Mouse (Mus musculus): ENCODE measurements at regions not wholly inside any gene's neighbourhood (a gene's known extent, or its start where the extent isn't known, plus 50 kb on each side); places are given as distances from the start of the nearest gene placed in this dataset.

GRCm38 (mm10) chr8:11145251-11145650 is 137.0 kb upstream of the Irs2 start:
- H3K36me3 ChIP-seq (ENCODE audit: control insufficient read depth, insufficient read depth, low read length): no peaks in the 10 kb centered on the region

GRCm38 (mm10) chr8:11140566-11140965 is 132.3 kb upstream of the Irs2 start:
- no peaks in the 10 kb centered on the region for H3K36me3 ChIP-seq (ENCODE audit: control insufficient read depth, insufficient read depth, low read length)
- H3K4me1 ChIP-seq (replicated peaks; ENCODE audit: control insufficient read depth, insufficient read depth, low read length): no peaks in the 10 kb centered on the region
- no peak overlapping the region for H3K4me3 ChIP-seq (ENCODE audit: low read depth, low read length)
- ATAC-seq (replicated peaks; ENCODE audit: low FRiP score): no peak
- no peak overlapping the region for H3K27ac ChIP-seq (ENCODE audit: low read depth, low read length)
- H3K27me3 ChIP-seq (replicated peaks; ENCODE audit: control insufficient read depth, insufficient read depth, low read length): no peaks in the 10 kb centered on the region; the same call in 1 of the 2 replicates
- no peak overlapping the region for H3K4me2 ChIP-seq
- DNase-seq (ENCODE audit: low spot score): no peak
- WGBS: 76% methylated on average over 1 of the region's 1 CpGs
- H3K9ac ChIP-seq (ENCODE audit: low read depth, low read length): no peak overlapping the region
- H3K9me3 ChIP-seq (ENCODE audit: control insufficient read depth, low read length): no peaks in the 10 kb centered on the region

More at GRCm38 (mm10) chr8:11145251-11145650, 137.0 kb upstream of the Irs2 start:
- no peak overlapping the region for H3K4me3 ChIP-seq (ENCODE audit: low read depth, low read length)
- H3K4me1 ChIP-seq (replicated peaks; ENCODE audit: control insufficient read depth, insufficient read depth, low read length): no peaks in the 10 kb centered on the region
- H3K4me2 ChIP-seq: no peak overlapping the region
- no peak for DNase-seq (ENCODE audit: low spot score)
- no peaks in the 10 kb centered on the region for H3K9me3 ChIP-seq (ENCODE audit: control insufficient read depth, low read length)
- 73% methylated on average over 3 of the region's 3 CpGs for WGBS
- H3K27ac ChIP-seq (ENCODE audit: low read depth, low read length): no peak overlapping the region
- no peak overlapping the region for H3K9ac ChIP-seq (ENCODE audit: low read depth, low read length)
- no peaks in the 10 kb centered on the region; the same call in 1 of the 2 replicates for H3K27me3 ChIP-seq (replicated peaks; ENCODE audit: control insufficient read depth, insufficient read depth, low read length)
- ATAC-seq (replicated peaks; ENCODE audit: low FRiP score): no peak

DNA sequence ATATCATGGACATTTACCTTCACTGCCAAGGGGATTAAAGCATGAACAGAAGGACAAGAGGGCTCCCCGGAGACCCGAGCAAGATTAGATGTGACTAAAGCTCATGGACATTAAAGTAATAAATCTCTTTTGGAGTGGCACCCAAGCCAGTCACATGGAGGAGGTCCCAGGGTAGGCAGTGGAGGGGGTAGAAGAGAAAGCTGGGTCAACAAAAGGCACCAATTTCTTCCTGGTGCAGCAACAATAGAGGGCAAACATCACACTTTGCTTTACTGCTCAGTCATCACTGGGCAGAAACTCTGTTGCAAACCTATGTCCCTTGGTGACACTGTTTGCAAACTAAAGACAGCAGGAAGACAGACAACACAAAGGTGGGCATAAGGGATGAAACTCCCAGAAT is 131.0 kb upstream of the Irs2 start:
- H3K9me3 ChIP-seq (ENCODE audit: control insufficient read depth, low read length): no peaks in the 10 kb centered on the region
- DNase-seq (ENCODE audit: low spot score) (no peak), ATAC-seq (replicated peaks; ENCODE audit: low FRiP score) (no peak)
- no peaks in the 10 kb centered on the region for H3K4me1 ChIP-seq (replicated peaks; ENCODE audit: control insufficient read depth, insufficient read depth, low read length)
- 77% methylated on average over 2 of the region's 2 CpGs for WGBS
- H3K27ac ChIP-seq (ENCODE audit: low read depth, low read length): no peak overlapping the region
- H3K36me3 ChIP-seq (ENCODE audit: control insufficient read depth, insufficient read depth, low read length): no peaks in the 10 kb centered on the region
- H3K27me3 ChIP-seq (replicated peaks; ENCODE audit: control insufficient read depth, insufficient read depth, low read length): no peaks in the 10 kb centered on the region
- no peak overlapping the region for H3K4me3 ChIP-seq (ENCODE audit: low read depth, low read length)
- no peak overlapping the region for H3K9ac ChIP-seq (ENCODE audit: low read depth, low read length)
- H3K4me2 ChIP-seq: no peak overlapping the region

- ATAC-seq (replicated peaks; ENCODE audit: low FRiP score): no peak
- no peaks in the 10 kb centered on the region for H3K27me3 ChIP-seq (replicated peaks; ENCODE audit: control insufficient read depth, insufficient read depth, low read length)
These were observed 130.2 kb upstream of the Irs2 start for GRCm38 (mm10) chr8:11138302-11139020.

GRCm38 (mm10) chr8:11136566-11136965 is 128.3 kb upstream of the Irs2 start:
- no peaks in the 10 kb centered on the region for H3K27me3 ChIP-seq (replicated peaks; ENCODE audit: control insufficient read depth, insufficient read depth, low read length)
- H3K9ac ChIP-seq (ENCODE audit: low read depth, low read length): no peak overlapping the region
- no peaks in the 10 kb centered on the region for H3K4me1 ChIP-seq (replicated peaks; ENCODE audit: control insufficient read depth, insufficient read depth, low read length)
- WGBS: 90% methylated on average over 4 of the region's 4 CpGs
- H3K27ac ChIP-seq (ENCODE audit: low read depth, low read length): no peak overlapping the region
- no peak overlapping the region for H3K4me3 ChIP-seq (ENCODE audit: low read depth, low read length)
- H3K4me2 ChIP-seq: no peak overlapping the region
- DNase-seq (ENCODE audit: low spot score) (no peak), ATAC-seq (replicated peaks; ENCODE audit: low FRiP score) (no peak)
- no peaks in the 10 kb centered on the region for H3K36me3 ChIP-seq (ENCODE audit: control insufficient read depth, insufficient read depth, low read length)
- no peaks in the 10 kb centered on the region for H3K9me3 ChIP-seq (ENCODE audit: control insufficient read depth, low read length)

More at GRCm38 (mm10) chr8:11138302-11139020, 130.2 kb upstream of the Irs2 start:
- H3K9me3 ChIP-seq (ENCODE audit: control insufficient read depth, low read length): no peaks in the 10 kb centered on the region
- no peak overlapping the region for H3K9ac ChIP-seq (ENCODE audit: low read depth, low read length)
- H3K27ac ChIP-seq (ENCODE audit: low read depth, low read length): no peak overlapping the region
- no peak overlapping the region for H3K4me3 ChIP-seq (ENCODE audit: low read depth, low read length)
- WGBS: 89% methylated on average over 5 of the region's 5 CpGs
- DNase-seq (ENCODE audit: low spot score): no peak
- no peaks in the 10 kb centered on the region for H3K4me1 ChIP-seq (replicated peaks; ENCODE audit: control insufficient read depth, insufficient read depth, low read length)
- no peaks in the 10 kb centered on the region for H3K36me3 ChIP-seq (ENCODE audit: control insufficient read depth, insufficient read depth, low read length)
- no peak overlapping the region for H3K4me2 ChIP-seq

DNA sequence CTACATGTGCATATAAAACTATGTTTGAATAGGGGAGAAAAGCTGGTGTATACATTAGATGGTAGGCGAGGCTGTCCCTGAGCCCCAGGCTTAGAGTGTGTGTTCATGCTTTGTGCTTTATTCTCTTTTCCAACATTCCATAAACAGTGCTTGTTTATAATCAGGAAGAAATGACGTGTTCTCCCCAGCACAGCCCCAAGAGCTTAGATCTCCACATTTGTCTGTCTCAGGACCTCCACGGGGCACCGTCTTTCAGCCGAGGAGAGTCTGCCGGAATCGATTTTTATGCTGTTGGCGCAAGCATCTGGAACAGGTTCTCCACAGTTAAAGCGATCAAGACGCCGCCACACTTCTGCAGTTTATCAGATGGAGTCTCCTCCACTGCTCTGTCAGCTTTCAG is 126.9 kb upstream of the Irs2 start:
- Histone ChIP-seq H3K9ac (ENCODE audit: low read depth, low read length) (no peak overlapping the region), H3K9me3 (ENCODE audit: control insufficient read depth, low read length) (no peaks in the 10 kb centered on the region), H3K36me3 (ENCODE audit: control insufficient read depth, insufficient read depth, low read length) (no peaks in the 10 kb centered on the region), H3K4me1 (replicated peaks; ENCODE audit: control insufficient read depth, insufficient read depth, low read length) (no peaks in the 10 kb centered on the region), H3K4me3 (ENCODE audit: low read depth, low read length) (no peak overlapping the region), H3K27ac (ENCODE audit: low read depth, low read length) (no peak overlapping the region), H3K4me2 (no peak overlapping the region), H3K27me3 (replicated peaks; ENCODE audit: control insufficient read depth, insufficient read depth, low read length) (no peaks in the 10 kb centered on the region)
- DNase-seq (ENCODE audit: low spot score) (no peak), ATAC-seq (replicated peaks; ENCODE audit: low FRiP score) (no peak)
- WGBS: 87% methylated on average over 11 of the region's 11 CpGs

- 82% methylated on average over 4 of the region's 4 CpGs for WGBS
- no peaks in the 10 kb centered on the region for H3K4me1 ChIP-seq (replicated peaks; ENCODE audit: control insufficient read depth, insufficient read depth, low read length)
- no peak overlapping the region for H3K27ac ChIP-seq (ENCODE audit: low read depth, low read length)
- no peaks in the 10 kb centered on the region for H3K36me3 ChIP-seq (ENCODE audit: control insufficient read depth, insufficient read depth, low read length)
- H3K9ac ChIP-seq (ENCODE audit: low read depth, low read length): no peak overlapping the region
- ATAC-seq (replicated peaks; ENCODE audit: low FRiP score) (no peak), DNase-seq (ENCODE audit: low spot score) (no peak)
- H3K9me3 ChIP-seq (ENCODE audit: control insufficient read depth, low read length): no peaks in the 10 kb centered on the region
- H3K4me2 ChIP-seq: no peak overlapping the region
- no peaks in the 10 kb centered on the region for H3K27me3 ChIP-seq (replicated peaks; ENCODE audit: control insufficient read depth, insufficient read depth, low read length)
- no peak overlapping the region for H3K4me3 ChIP-seq (ENCODE audit: low read depth, low read length)
These were observed 126.3 kb upstream of the Irs2 start for GRCm38 (mm10) chr8:11134562-11134961.

DNA sequence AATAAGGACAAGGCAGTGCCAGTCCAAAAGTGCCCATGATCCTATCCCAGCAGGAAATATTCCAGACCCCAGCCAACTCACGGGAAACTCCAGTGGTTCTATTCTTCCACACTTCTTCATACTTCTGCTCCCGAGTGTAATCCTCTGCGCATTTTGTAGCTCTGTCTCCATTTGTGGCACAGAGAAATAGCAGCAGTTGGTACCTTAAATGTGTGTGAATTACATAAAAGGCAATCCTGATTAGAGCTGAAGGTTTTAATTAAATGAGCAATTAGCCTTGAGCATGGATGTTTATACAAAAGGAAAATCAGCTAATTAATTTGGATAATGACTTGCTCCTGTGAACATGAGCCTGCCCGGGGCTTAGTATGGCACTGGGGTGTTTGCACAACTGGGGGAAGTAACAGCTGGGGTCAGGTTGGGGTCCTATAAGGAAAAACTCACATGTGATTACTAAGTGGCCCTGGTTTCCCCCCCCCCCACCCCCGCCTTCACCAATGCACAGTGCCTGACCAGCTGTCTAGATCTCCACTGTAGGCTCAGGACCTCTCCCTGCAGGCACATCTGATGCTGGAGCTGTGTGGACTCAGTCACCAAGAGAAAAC is 110.9 kb upstream of the Irs2 start:
- 78% methylated on average over 5 of the region's 5 CpGs for WGBS
- ATAC-seq (replicated peaks; ENCODE audit: low FRiP score): no peak
- no peak overlapping the region for H3K4me2 ChIP-seq
- no peaks in the 10 kb centered on the region for H3K36me3 ChIP-seq (ENCODE audit: control insufficient read depth, insufficient read depth, low read length)
- no peak overlapping the region for H3K4me3 ChIP-seq (ENCODE audit: low read depth, low read length)
- no peaks in the 10 kb centered on the region for H3K27me3 ChIP-seq (replicated peaks; ENCODE audit: control insufficient read depth, insufficient read depth, low read length)
- no peaks in the 10 kb centered on the region for H3K9me3 ChIP-seq (ENCODE audit: control insufficient read depth, low read length)
- H3K9ac ChIP-seq (ENCODE audit: low read depth, low read length): no peak overlapping the region
- peaks cover 5% of the 10 kb centered on the region; the same call in 1 of the 2 replicates for H3K4me1 ChIP-seq (replicated peaks; ENCODE audit: control insufficient read depth, insufficient read depth, low read length)
- no peak overlapping the region for H3K27ac ChIP-seq (ENCODE audit: low read depth, low read length)
- DNase-seq (ENCODE audit: low spot score): no peak

DNA sequence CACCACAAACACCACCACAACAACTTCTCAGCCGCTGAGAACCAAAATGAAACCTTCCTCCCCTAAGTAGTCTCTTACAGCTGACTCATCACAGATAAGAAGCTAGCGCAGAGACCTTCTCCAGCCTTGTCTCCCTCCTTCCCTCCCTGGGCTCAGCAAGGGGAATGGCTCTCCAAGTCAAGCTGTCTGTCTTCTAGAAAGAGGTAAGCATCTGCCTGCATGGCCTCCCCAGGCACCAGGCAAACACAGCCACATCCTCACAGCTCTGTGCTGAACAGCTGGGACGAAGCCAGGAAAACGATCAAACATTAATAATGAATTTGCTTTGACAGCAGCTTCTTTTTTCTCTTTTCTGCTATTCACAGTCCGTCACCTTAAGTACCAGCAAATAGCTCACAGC is 108.3 kb upstream of the Irs2 start:
- Histone ChIP-seq H3K4me3 (ENCODE audit: low read depth, low read length) (no peak overlapping the region), H3K9me3 (ENCODE audit: control insufficient read depth, low read length) (no peaks in the 10 kb centered on the region), H3K36me3 (ENCODE audit: control insufficient read depth, insufficient read depth, low read length) (no peaks in the 10 kb centered on the region), H3K27ac (ENCODE audit: low read depth, low read length) (no peak overlapping the region), H3K4me1 (replicated peaks; ENCODE audit: control insufficient read depth, insufficient read depth, low read length) (peaks cover 5% of the 10 kb centered on the region; the same call in 1 of the 2 replicates), H3K27me3 (replicated peaks; ENCODE audit: control insufficient read depth, insufficient read depth, low read length) (no peaks in the 10 kb centered on the region), H3K4me2 (no peak overlapping the region), H3K9ac (ENCODE audit: low read depth, low read length) (no peak overlapping the region)
- 59% methylated on average over 5 of the region's 5 CpGs for WGBS
- peak; percentile 49; the same call in 1 of the 2 replicates for ATAC-seq (replicated peaks; ENCODE audit: low FRiP score)
- no peak for DNase-seq (ENCODE audit: low spot score)

Data from liver, embryonic 11.5 days (tissue).